Mouse (Mus musculus): ENCODE results near the gene Ifna16. TPM values are rescaled to one million over a fixed set of nuclear protein-coding genes. Genes with fewer than 3 reads are reported as not detected.

Ifna16 gene
- polyA plus RNA-seq, 1 experiment from 2014 or later = not detected

- H3K36me3 ChIP-seq (ENCODE audit: control insufficient read depth, insufficient read depth, low read length) = no peaks in the 10 kb centered on the region
- no peaks in the 10 kb centered on the region for H3K9me3 ChIP-seq (ENCODE audit: control insufficient read depth, low read length)
- no peaks in the 10 kb centered on the region for H3K4me1 ChIP-seq (ENCODE audit: control insufficient read depth in 2 of 2, insufficient read depth in 2 of 2, low read length in 2 of 2)
- WGBS = 22% methylated on average over 11 of the region's 11 CpGs
- peak overlapping the region in 1 of 2 experiments; percentile 14; a peak in 1 of 4 replicates for H3K27ac ChIP-seq (replicated peaks in 1 of 2; ENCODE audit: control insufficient read depth in 1 of 2, insufficient read depth in 1 of 2, low read depth in 2 of 2, low read length in 2 of 2)
- peak overlapping the region; percentile 51 to 61 for H3K4me3 ChIP-seq (ENCODE audit: control insufficient read depth in 1 of 2, insufficient read depth in 1 of 2, low read depth in 1 of 2, low read length in 2 of 2)
- peak overlapping the region; percentile 65 for H3K4me2 ChIP-seq (ENCODE audit: low read length)
- ATAC-seq (ENCODE audit: insufficient number of reproducible peaks, insufficient read depth, low FRiP score, low read depth) = peak; percentile 95
- H3K27me3 ChIP-seq (ENCODE audit: control insufficient read depth, insufficient read depth, low read length) = no peaks in the 10 kb centered on the region
- H3K9ac ChIP-seq (ENCODE audit: low read length) = peak overlapping the region; percentile 68
Measured at GRCm38 (mm10) chr4:88641077-88641831, 35.5 kb downstream of the Ifna16 start.

- Histone ChIP-seq H3K27ac (replicated peaks in 1 of 2; ENCODE audit: control insufficient read depth in 1 of 2, insufficient read depth in 1 of 2, low read depth in 2 of 2, low read length in 2 of 2) (no peak overlapping the region), H3K4me2 (ENCODE audit: low read length) (peak overlapping the region; percentile 65), H3K4me1 (ENCODE audit: control insufficient read depth in 2 of 2, insufficient read depth in 2 of 2, low read length in 2 of 2) (no peaks in the 10 kb centered on the region), H3K9ac (ENCODE audit: low read length) (peak overlapping the region; percentile 68), H3K27me3 (ENCODE audit: control insufficient read depth, insufficient read depth, low read length) (no peaks in the 10 kb centered on the region), H3K36me3 (ENCODE audit: control insufficient read depth, insufficient read depth, low read length) (no peaks in the 10 kb centered on the region), H3K9me3 (ENCODE audit: control insufficient read depth, low read length) (no peaks in the 10 kb centered on the region), H3K4me3 (ENCODE audit: control insufficient read depth in 1 of 2, insufficient read depth in 1 of 2, low read depth in 1 of 2, low read length in 2 of 2) (peak overlapping the region; percentile 51 to 61)
- no peak for ATAC-seq (ENCODE audit: insufficient number of reproducible peaks, insufficient read depth, low FRiP score, low read depth)
- WGBS = 52% methylated on average over 8 of the region's 8 CpGs
Measured at GRCm38 (mm10) chr4:88640704-88641076, 36.0 kb downstream of the Ifna16 start.

- Histone ChIP-seq H3K27me3 (ENCODE audit: control insufficient read depth, insufficient read depth, low read length) (no peaks in the 10 kb centered on the region), H3K4me1 (ENCODE audit: control insufficient read depth in 2 of 2, insufficient read depth in 2 of 2, low read length in 2 of 2) (no peaks in the 10 kb centered on the region), H3K9me3 (ENCODE audit: control insufficient read depth, low read length) (no peaks in the 10 kb centered on the region), H3K27ac (replicated peaks in 1 of 2; ENCODE audit: control insufficient read depth in 1 of 2, insufficient read depth in 1 of 2, low read depth in 2 of 2, low read length in 2 of 2) (no peak within 1 kb of the TSS), H3K36me3 (ENCODE audit: control insufficient read depth, insufficient read depth, low read length) (no peaks in the 10 kb centered on the region), H3K4me2 (ENCODE audit: low read length) (no peak within 1 kb of the TSS), H3K9ac (ENCODE audit: low read length) (no peak within 1 kb of the TSS), H3K4me3 (ENCODE audit: control insufficient read depth in 1 of 2, insufficient read depth in 1 of 2, low read depth in 1 of 2, low read length in 2 of 2) (no peak within 1 kb of the TSS)
- WGBS = 82% methylated on average over 4 of the region's 4 CpGs
- no peak for ATAC-seq (ENCODE audit: insufficient number of reproducible peaks, insufficient read depth, low FRiP score, low read depth)
Measured at GRCm38 (mm10) chr4:88634311-88634710, 42.4 kb downstream of the Ifna16 start, which contains the start of gene C87499. Gene C87499, minus strand, starts transcription at chr4:88634411.

Other genes starting within 250 kb of the Ifna16 start
- gene Hacd4, start 238.0 kb downstream of the Ifna16 start, polyA plus RNA-seq (2014; fragmentation: Nextera tagmentation; extraction: Ambion mirVana) = 9.7 and 12.3 TPM in 2 replicates
- not detected in 2 replicates for gene Ifnb1, start 154.2 kb downstream of the Ifna16 start, polyA plus RNA-seq (2014; fragmentation: Nextera tagmentation; extraction: Ambion mirVana)
- gene Ifna15, start 118.7 kb downstream of the Ifna16 start, polyA plus RNA-seq (2014; fragmentation: Nextera tagmentation; extraction: Ambion mirVana) = not detected in 2 replicates
- not detected in 2 replicates for gene Ifna14, start 105.1 kb downstream of the Ifna16 start, polyA plus RNA-seq (2014; fragmentation: Nextera tagmentation; extraction: Ambion mirVana)
- not detected in 2 replicates for gene Ifna9, start 84.5 kb downstream of the Ifna16 start, polyA plus RNA-seq (2014; fragmentation: Nextera tagmentation; extraction: Ambion mirVana)
- gene Ifna12, start 73.5 kb downstream of the Ifna16 start, polyA plus RNA-seq (2014; fragmentation: Nextera tagmentation; extraction: Ambion mirVana) = not detected in 2 replicates
- gene C87499, start 42.5 kb downstream of the Ifna16 start, polyA plus RNA-seq (2014; fragmentation: Nextera tagmentation; extraction: Ambion mirVana) = not detected in 2 replicates
- not detected in 2 replicates for gene Ifna13, start 32.5 kb downstream of the Ifna16 start, polyA plus RNA-seq (2014; fragmentation: Nextera tagmentation; extraction: Ambion mirVana)
- not detected in 2 replicates for gene Ifna2, start 7.0 kb upstream of the Ifna16 start, polyA plus RNA-seq (2014; fragmentation: Nextera tagmentation; extraction: Ambion mirVana)
- gene Ifnab, start 14.4 kb upstream of the Ifna16 start, polyA plus RNA-seq (2014; fragmentation: Nextera tagmentation; extraction: Ambion mirVana) = not detected in 2 replicates
- gene Gm26566, start 44.9 kb upstream of the Ifna16 start, polyA plus RNA-seq (2014; fragmentation: Nextera tagmentation; extraction: Ambion mirVana) = 1.6 and 1.7 TPM in 2 replicates
- gene Klhl9, start 45.5 kb upstream of the Ifna16 start, polyA plus RNA-seq (2014; fragmentation: Nextera tagmentation; extraction: Ambion mirVana) = 105 and 108 TPM in 2 replicates
- gene Gm13271, start 77.9 kb upstream of the Ifna16 start, polyA plus RNA-seq (2014; fragmentation: Nextera tagmentation; extraction: Ambion mirVana) = not detected in 2 replicates
- gene Gm13283, start 83.2 kb upstream of the Ifna16 start, polyA plus RNA-seq (2014; fragmentation: Nextera tagmentation; extraction: Ambion mirVana) = 0.49 TPM in 1 of 2 replicates, not detected in the other
- not detected in 2 replicates for gene Gm13290, start 96.9 kb upstream of the Ifna16 start, polyA plus RNA-seq (2014; fragmentation: Nextera tagmentation; extraction: Ambion mirVana)
- not detected in 2 replicates for gene Gm13289, start 100.0 kb upstream of the Ifna16 start, polyA plus RNA-seq (2014; fragmentation: Nextera tagmentation; extraction: Ambion mirVana)
- gene Gm13272, start 102.9 kb upstream of the Ifna16 start, polyA plus RNA-seq (2014; fragmentation: Nextera tagmentation; extraction: Ambion mirVana) = not detected in 2 replicates
- gene Ifnz, start 105.2 kb upstream of the Ifna16 start, polyA plus RNA-seq (2014; fragmentation: Nextera tagmentation; extraction: Ambion mirVana) = not detected in 2 replicates
- not detected in 2 replicates for gene Gm13276, start 108.8 kb upstream of the Ifna16 start, polyA plus RNA-seq (2014; fragmentation: Nextera tagmentation; extraction: Ambion mirVana)
- gene Gm13277, start 111.7 kb upstream of the Ifna16 start, polyA plus RNA-seq (2014; fragmentation: Nextera tagmentation; extraction: Ambion mirVana) = not detected in 2 replicates
- not detected in 2 replicates for gene Gm13278, start 114.6 kb upstream of the Ifna16 start, polyA plus RNA-seq (2014; fragmentation: Nextera tagmentation; extraction: Ambion mirVana)
- gene Gm13275, start 117.6 kb upstream of the Ifna16 start, polyA plus RNA-seq (2014; fragmentation: Nextera tagmentation; extraction: Ambion mirVana) = not detected in 2 replicates
- gene Gm13279, start 120.5 kb upstream of the Ifna16 start, polyA plus RNA-seq (2014; fragmentation: Nextera tagmentation; extraction: Ambion mirVana) = not detected in 2 replicates
- 0.66 and 0.80 TPM in 2 replicates for gene Gm13285, start 122.7 kb upstream of the Ifna16 start, polyA plus RNA-seq (2014; fragmentation: Nextera tagmentation; extraction: Ambion mirVana)
- gene Gm13287, start 126.3 kb upstream of the Ifna16 start, polyA plus RNA-seq (2014; fragmentation: Nextera tagmentation; extraction: Ambion mirVana) = not detected in 2 replicates
- gene Gm13288, start 128.6 kb upstream of the Ifna16 start, polyA plus RNA-seq (2014; fragmentation: Nextera tagmentation; extraction: Ambion mirVana) = 0.07 TPM in 1 of 2 replicates, not detected in the other
- gene Ifna7, start 139.3 kb upstream of the Ifna16 start, polyA plus RNA-seq (2014; fragmentation: Nextera tagmentation; extraction: Ambion mirVana) = not detected in 2 replicates
- gene Ifna11, start 143.0 kb upstream of the Ifna16 start, polyA plus RNA-seq (2014; fragmentation: Nextera tagmentation; extraction: Ambion mirVana) = not detected in 2 replicates
- not detected in 2 replicates for gene Ifna6, start 150.5 kb upstream of the Ifna16 start, polyA plus RNA-seq (2014; fragmentation: Nextera tagmentation; extraction: Ambion mirVana)
- gene Ifna5, start 158.6 kb upstream of the Ifna16 start, polyA plus RNA-seq (2014; fragmentation: Nextera tagmentation; extraction: Ambion mirVana) = not detected in 2 replicates
- not detected in 2 replicates for gene Ifna4, start 164.9 kb upstream of the Ifna16 start, polyA plus RNA-seq (2014; fragmentation: Nextera tagmentation; extraction: Ambion mirVana)
- not detected in 2 replicates for gene Ifna1, start 173.2 kb upstream of the Ifna16 start, polyA plus RNA-seq (2014; fragmentation: Nextera tagmentation; extraction: Ambion mirVana)
- not detected in 2 replicates for gene Ifne, start 203.3 kb upstream of the Ifna16 start, polyA plus RNA-seq (2014; fragmentation: Nextera tagmentation; extraction: Ambion mirVana)